Mouse (Mus musculus): Measurements from ENCODE around the gene Ets1.

The Ets1 gene

DNA sequence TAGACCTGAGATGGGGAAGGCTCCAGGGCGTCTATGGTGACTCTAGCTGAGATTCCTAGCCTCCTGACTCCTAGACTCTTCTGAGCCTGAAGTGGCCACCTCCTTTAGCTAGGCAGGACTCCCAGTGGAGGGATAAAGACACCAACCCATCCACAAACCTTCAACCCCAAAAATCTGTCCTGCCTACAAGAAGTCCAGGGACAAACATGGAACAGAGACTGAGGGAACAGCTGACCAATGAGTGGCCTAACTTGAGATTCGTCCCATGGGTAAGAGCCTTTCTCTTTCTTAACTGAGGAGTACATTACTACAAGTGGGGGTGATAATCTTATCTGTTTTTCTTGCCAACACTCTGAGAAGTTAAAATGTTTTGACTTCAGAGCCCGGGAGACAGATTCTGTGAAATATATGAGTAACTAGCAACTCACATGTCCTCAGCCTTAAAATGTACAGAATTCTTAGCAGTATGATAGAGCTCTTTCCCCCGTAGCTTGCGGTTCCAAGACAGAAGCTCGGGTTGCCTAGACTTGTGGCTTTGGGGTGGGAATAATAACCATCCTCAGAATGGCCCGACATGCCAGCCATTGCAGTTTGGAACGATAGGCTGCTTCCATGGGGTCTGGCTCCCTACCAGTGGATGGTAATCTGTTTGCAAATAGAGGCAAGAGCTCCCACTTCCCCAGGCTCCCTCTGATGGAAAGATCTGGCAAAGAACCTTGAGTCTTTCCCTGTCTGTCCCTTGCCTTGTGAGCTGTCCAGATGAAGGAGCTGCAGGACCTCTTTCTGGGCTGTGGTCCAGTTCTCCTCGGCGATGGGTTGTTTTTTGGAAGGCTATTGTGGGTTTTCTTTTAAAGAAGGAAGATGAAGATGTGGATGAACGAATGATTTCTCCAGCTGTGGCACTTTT, 30.8 kb downstream of the Ets1 start:
- DNase-seq (ENCODE audit: low spot score): no peak

DNA sequence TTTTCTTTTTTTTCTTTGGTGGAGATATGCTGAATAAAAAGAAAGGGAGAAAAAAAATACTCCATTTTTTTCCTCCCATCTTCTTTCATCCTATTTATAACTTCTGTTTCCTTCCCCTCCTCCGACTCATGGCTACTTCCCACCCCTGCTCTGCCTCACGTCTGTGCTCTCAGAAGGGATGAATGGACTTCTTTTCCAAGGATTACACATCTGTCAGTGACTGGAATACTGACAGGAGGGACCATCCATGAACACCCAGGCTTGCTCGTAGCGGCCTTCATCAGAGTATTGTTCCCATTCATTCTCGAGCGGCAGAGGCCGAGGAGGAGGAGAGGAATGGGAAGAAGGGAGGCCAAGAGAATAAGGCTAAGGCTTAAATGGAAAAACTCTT, 31.5 kb downstream of the Ets1 start:
- no peak for DNase-seq (ENCODE audit: low spot score)

DNA sequence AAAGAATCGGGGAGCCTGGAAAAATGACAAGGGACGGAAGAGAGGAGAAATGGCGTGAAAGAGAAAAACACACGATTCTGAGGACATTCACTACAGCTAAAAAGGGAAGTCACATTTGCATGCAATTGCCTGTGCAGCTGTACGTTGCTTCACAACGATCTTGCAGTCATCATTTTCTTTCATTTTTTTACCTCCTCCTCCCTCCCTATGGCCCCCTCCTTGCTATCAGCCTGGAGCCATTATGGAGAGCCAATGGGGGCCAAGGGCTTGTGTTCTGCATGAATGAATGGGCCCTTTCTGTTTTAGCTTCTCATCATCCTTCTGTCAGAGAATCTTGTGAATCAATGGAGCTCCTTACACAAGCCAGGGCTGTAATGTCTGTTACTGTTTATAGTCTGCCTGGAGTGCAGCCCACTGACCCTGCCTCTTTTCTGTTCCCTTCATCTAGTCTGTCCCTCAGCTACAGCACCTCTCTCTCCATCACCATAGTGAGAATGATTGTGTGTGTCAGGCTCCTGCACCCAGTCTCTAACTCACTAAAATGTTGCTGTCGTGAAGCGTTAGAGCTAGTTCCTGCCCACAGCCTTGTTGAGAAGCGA, 32.2 kb downstream of the Ets1 start:
- peak; percentile 29 for DNase-seq (ENCODE audit: low spot score)

DNA sequence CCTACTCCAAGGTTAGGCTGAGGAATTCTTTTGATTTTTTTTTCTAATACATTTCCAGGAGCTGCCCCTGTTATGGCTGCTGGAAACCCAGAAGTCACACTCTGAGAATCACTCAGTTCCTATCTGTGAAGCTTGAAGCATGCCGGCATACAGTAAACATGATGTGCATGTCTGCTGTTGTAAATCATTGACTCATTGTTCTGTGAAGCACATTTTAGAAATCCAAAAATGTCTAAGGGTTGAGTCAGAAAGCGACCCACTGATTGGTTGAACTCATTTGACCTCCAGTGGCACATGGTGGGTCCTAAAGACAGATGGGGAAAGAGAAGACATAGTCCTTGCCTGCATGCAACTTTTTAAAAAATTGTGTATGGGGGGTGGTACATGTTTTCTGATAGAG, 33.4 kb downstream of the Ets1 start:
- no peak for DNase-seq (ENCODE audit: low spot score)

DNA sequence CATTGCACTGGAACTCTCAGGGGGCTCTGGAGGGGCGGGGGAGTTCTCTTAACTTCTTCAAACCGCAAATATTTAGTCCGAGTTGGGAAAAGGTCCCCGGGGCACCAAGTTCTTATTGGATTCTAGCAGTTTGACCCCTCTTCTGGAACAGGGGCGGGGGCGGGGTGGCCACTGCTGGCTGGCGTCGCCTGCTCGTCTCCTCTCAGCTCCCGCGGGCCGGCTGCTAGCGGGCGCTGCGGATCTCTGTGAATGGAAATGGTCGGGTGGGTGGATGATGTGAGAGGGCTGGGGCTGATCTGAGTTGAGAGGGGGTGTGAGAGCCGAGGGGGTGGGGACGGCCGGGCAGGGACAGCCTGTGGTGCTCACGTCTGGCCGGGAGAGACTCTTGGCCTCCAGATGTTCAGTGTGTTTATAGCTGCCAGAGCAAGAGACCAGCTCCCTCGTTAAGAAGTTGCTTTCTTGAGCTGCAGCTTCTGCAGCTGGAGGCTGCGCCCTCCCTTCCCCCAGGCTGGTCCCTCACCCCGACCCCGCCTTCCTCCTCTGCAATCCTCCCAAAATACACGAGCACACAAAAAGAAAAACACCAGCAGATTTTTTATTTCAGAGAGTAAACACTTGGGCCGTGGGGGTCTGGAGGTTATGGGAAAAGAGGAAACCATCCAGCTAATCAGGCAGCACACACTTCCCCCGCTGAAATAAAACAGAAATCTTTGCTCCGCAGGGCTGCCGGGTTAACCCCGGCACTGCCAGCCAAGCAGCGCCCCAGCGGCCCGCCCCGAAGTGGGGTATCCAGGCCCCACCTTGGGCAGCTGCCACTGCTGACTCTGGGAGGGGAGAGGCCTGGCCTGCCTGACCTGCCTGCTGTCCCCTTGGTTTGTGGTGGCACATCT, 36.2 kb downstream of the Ets1 start:
- peak; percentile 72 for DNase-seq (ENCODE audit: low spot score)

DNA sequence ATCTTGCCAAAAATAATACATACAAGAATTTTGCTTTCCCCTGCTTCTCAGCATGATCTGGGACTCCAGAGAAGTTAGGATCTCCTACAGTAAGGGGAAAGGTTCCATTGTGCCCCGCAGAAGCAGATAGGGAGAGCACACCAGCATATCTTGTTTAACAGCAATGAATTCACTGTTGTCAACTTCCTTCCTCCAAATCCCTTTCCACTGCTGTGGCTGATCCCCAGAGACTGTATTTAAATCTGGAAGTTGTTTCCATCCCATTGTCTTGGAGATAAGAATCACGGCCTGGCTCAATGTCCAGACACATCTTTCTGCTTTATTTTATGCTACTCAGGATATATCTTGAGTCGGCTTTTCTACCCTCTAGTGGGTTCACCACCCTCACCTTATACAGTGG, 37.9 kb downstream of the Ets1 start:
- DNase-seq (ENCODE audit: low spot score): no peak

DNA sequence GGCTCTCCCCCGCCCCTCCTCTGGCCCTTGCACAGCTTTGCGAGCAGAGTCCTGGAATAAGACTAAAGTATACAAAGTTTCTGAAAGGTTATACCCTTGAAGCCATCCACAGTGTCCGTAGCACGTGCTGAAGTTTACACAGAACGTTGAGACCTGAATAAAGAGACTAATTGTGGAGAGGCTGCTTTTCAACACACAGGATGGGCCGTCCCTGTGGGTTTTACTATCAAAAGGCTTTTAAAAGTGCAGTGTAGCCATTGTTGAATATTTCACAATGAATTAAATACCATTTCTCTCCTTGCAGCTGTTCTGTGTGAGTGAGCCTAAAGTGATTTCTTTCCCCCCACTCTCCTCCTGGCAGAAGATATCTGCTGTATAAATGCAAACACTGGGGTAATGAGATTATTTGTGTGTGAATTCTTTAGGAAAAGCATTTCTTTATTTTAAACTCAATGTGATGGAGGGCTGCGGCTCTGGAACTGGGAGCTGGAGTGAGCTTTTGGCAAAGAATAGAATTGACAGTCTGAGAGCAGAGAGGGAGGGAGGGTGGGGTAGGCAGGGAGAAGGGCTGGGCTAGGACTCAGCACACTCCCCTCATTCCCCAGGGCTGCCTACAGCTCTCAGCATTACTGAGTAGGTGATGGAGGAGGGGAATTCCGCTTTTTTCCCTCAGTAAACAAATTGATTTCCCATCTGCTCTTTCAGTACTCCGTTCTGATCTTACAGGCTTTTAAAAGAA, 39.8 kb downstream of the Ets1 start:
- no peak for DNase-seq (ENCODE audit: low spot score)

DNA sequence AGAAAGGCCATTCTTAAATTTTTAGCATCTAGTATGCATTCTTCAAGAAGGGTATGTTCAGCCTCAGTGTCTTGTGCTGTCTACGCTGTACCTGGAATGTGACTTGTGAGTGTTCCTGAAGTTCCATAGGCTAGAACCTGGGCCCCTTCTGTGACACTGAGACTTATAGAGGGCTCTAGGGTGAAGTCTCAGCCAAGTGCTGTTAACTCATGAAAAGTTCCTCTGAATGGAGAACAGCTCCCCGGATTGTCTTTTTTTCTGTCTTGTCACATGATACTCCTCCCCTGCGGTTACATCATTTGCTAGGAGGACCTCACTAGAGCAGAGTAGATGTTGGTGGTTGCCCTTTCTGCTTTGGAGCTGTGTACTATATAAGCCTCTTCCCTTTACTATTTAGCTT, 40.5 kb downstream of the Ets1 start:
- peak; percentile 51 for DNase-seq (ENCODE audit: low spot score)

DNA sequence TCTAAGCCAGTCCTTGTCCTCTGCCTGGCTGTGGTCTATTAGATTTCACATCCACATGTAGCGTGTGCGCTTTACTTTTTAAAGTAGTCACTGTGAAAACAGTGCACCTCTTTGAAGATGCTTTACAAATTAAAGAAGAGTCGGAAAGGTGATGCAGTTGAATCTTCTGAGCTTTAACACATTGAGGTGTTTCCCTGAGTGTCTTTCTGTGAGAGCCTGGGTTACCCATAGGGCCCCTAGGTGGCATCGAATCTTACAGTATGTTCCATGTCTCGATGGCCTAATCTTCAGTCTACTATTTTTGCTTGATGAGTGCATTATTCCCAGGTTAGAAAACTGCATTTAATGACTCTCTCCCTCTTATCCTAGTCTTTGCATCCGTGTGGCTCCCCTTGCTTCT, 41.6 kb downstream of the Ets1 start:
- DNase-seq (ENCODE audit: low spot score): no peak

DNA sequence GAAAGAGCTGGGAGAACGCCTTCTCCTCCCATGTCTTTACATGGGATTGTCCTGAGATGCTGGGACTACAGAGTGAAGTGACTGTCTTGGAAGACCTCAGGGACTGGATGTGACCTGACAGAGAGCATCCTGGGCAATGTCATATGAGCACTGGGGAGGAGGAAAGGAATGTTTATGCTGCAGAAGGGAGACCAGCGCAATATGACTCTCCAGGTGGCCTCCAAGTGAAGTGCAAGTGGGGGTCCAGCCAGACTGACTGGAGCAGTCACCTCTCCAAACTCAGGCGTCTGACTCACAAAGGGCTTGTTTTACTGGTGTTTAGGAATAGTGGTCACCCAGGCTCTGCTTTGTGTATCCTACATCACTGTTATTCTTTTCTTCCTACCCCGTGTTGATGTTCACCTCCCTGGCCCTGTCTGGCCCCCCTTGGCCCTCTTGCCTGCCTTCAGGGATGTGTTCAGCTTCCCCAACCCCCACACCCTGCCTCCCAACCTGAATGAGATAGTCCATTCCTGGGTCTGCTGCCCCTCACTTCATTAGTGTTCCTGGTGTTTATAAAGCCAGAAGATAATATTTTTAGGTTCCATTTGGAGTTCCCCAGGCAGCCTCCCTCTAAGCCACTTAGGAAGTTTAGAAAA, 42.2 kb downstream of the Ets1 start:
- DNase-seq (ENCODE audit: low spot score): no peak

DNA sequence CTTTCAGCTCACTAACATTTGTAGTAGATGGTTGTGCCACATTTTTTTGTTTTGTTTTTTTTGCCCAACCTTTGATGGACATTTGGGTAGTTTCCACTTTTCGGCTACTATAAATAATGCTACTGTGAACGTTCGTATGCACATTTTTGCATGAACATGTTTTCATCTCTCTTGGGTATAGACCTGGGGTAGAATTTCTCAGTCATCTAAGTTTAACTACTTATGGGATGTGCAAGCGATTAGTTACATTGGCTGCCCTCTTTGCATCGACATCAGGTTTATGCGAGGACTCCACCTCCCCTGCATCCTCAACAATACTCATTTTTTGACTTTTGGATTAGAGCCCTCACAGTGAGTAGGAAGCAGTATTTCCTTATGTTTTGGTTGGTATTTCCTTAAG, 43.5 kb downstream of the Ets1 start:
- no peak for DNase-seq (ENCODE audit: low spot score)

DNA sequence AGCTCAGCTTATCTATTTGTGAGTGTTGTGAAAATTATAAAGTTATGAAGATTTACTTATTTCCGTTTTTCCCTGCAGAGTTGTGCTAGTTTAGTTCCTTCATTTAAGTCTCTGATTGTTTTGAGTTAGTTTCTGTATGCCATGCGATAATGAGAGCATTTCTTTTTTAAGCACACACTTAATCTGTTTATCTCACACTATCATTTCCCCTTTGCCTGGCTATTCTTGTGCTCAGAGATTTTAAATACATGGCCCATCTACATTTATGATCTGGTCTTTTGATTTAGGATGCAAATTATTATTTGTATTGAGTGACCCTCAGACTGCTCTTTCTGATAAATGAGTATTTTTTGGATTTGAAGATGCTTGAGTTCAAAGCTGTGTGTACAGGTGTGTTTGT, 44.2 kb downstream of the Ets1 start:
- no peak for DNase-seq (ENCODE audit: low spot score)

DNA sequence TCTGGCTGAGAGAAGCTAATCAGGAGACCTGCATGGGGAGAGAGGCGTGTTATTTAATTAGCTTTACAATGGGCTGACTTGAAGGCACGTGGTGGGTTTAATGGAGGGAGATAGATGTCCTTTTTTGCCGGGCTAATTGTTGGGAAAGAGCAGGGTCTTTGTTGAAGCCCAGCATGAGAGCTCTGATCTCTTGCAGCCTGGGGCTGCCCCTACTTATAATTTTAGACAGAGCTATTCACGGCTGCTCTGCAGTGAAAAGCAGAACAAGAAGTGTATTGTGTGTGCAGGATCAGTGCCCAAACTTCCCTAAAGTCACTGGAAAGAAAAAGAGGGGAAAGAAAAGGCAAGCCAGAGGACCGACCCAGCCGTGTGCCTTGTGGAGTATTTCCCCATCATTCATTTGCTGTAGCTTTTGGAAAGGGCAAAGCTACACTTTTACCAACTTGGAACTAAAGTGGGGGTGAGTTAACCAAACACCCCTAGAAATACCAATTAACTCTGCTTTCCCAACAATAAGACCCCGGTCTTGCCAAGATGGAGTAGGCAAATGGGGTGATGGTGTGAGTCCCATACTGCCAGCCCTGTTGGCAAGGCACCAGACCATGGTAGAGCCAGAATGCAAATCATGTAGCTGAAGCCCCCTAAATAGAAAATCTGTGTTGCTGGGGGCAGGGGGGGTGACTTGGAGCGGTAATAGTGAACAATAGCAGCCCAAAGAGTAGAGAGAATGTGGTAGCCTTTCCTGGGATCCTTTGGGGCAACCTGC, 50.0 kb downstream of the Ets1 start:
- no peak for DNase-seq (ENCODE audit: low spot score)

DNA sequence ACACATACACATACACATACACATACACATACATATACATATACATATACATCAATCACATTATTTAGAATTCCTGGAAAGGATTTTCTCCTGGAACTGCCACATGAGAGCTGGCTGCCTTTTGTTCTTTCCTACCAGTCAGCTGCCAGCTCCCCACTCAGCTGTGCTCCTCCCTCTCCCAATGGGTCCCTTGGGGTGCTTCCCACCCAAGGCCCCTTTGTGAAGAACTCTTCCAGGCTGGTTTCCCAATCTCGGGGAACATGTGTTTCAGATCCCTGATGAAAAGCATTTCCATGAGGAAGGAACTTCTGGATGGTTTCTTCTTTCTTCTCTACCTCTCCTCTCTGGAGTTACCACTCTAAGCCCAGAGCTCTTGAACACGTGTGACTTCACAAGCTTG, 52.3 kb downstream of the Ets1 start:
- no peak for DNase-seq (ENCODE audit: low spot score)

DNA sequence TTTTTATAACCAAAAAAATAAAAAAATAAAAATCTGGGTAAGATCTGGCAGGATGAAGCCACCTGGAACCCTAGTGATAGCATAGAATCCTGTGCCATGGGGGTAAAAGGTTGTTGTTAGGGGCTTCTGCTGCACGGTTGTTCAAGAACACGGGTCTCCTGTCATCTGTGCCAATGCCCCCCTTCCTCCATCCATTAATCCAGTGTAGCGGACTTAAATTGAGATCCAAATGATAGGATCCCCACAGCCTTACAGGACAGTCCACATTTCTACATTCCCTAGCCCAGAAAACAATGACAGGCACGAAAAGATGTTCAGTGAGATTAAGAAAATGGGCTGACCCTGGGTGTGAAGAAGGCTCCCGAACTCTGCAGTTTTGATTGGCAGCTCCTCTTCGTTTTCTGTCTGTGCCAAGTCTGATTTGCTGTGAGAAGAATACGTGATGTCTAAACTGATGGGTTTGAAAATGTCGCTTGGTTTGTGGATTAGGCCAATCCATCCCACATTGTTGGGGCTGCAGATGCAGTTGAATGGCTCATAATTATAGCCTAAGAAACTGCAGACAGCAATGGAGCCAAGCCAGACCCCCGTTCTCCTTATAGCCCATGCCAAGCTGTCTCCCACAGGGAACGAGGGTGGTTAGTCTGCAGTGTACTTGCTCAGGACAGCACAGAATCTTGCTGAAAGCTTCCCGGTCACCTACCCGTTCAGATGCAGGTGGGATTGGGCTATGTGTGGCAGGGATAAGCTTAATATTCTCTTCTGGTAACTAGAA, 55.3 kb downstream of the Ets1 start:
- DNase-seq (ENCODE audit: low spot score): no peak

DNA sequence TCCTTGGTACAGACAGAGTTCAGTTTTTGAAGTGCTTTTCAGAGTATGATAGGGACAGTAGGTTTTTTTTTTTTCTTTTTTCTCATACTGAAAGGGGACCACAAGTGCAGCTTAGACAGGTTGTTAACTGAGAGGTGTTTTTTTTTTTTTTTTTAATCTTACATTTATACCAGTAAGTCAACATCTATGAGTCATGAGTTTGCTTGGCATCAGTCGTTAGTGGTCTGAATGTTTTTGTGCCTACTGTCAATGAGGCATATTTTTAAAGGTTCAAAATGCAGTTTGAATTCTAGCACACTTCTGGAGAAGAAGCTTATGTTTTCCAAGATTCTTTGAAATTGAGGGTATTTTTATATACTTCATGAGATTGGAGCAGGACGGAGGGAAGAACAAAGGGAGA, 56.9 kb downstream of the Ets1 start:
- no peak for DNase-seq (ENCODE audit: low spot score)

DNA sequence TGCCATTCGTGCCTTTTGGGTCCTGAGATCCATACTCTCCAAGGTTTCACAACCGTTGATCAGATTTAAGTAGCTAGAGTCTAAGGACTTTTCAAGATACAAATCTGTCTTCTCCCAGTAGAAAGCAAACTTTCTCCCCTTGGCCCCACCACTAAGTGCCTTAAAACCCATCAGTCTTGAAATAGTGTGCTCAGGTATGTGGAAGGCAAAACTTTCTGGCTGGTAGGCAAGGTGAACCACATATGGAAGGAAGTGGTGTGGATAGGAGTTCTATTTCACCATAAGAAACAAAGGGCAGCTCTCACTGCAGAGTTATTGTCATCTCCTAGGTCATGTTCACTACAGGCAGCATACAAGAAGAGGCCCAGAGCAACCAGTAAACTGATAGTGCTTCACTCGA, 57.4 kb downstream of the Ets1 start:
- DNase-seq (ENCODE audit: low spot score): no peak

DNA sequence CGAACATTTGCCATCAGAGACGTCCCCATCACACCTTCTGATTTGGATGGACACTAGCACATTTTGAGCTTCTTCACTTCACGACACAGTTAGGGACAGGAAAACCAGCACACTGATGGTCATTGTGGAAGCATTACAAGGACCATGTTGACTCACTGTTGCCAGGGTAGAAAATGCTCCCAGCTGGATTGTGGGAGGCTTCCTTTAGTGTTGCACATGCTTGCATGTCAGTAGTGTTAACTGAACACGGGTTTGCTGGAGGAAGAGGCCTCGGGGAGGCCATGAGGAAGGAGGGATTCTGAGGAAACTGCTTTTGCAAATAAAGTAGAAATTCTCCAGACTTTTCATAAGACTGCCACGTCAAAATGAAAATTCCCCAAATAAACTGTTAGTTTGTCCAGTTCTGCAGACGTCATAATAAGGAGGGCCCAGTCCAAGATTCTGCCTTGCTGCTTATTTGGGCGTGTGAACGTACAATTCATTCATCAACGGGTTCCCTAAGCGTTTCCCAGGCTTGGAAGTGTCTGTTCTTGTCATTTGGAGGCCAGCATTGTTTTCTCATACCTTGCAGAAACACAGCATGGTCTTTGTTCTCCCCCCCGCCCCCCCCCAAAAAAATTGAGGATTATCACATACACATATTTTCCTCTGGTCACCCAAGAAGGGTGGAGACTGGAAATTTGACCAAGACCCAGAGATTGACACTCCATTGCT, 58.2 kb downstream of the Ets1 start:
- no peak for DNase-seq (ENCODE audit: low spot score)

DNA sequence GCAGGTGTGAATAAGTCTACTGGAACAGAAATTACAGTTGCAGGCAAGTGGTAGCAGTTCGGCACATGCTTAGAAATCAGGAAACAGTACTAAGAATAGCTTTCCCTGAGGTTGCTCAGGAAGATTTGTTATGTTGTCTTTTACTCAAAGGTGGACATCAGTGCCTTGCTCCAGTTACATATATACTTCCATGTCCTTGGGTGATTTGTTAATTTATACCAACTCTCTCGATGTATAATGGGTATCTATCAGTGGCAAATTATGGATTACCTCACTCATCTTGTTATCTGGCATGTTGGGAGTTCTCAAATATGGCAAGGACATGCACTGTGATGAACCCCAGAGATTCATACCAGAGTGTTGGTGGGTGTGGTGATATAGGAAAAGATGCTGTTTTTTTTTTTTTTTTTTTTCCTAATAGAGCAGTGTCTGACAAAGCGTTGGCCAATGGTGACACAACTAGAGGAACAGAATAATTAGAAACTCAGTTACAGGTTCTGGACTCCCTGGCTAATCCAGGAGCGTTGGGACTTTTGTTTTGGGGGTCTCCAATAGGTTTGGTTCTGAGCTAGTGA, 59.0 kb downstream of the Ets1 start:
- no peak for DNase-seq (ENCODE audit: low spot score)
